Mouse (Mus musculus) intestine, embryonic 16.5 days (tissue): ENCODE results near the gene Olfr1218. TPM values are rescaled to one million over a fixed set of nuclear protein-coding genes. Genes with fewer than 3 reads are reported as not detected.
"Not testable (repeated sequence)": the region's sequence is repeated elsewhere in the genome, so short reads cannot be mapped to it uniquely, and the experiment has no call there.

Experiments
- ATAC-seq: fragments of 200-750 bp; cut with Nextera tagmentation; 2 replicates; pipeline ENCODE4 v1.8.0; 2017; ENCODE audit warnings: moderate TSS enrichment, moderate library complexity
- H3K27ac ChIP-seq: fragments of 300-500 bp; sonication (generic); 2 replicates; pipeline ENCODE4 v1.5.1; 2014; ENCODE audit warnings: mild to moderate bottlenecking, low read length
- H3K27me3 ChIP-seq: fragments of 300-500 bp; sonication (generic); replicated peaks from 2 replicates; pipeline ENCODE4 v1.6.1; 2014; ENCODE audit warnings: low read length, control low read depth, mixed read lengths; ENCODE audit not compliant: control insufficient read depth, insufficient read depth
- H3K36me3 ChIP-seq: fragments of 300-500 bp; sonication (generic); 2 replicates; pipeline ENCODE4 v1.6.1; 2014; ENCODE audit warnings: low read length, control low read depth; ENCODE audit not compliant: control insufficient read depth, insufficient read depth
- H3K4me1 ChIP-seq: fragments of 300-500 bp; sonication (generic); 2 replicates; pipeline ENCODE4 v1.6.1; 2014; ENCODE audit warnings: low read length, control low read depth, mixed read lengths; ENCODE audit not compliant: control insufficient read depth, insufficient read depth
- H3K4me2 ChIP-seq: fragments of 300-500 bp; sonication (generic); 2 replicates; pipeline ENCODE4 v1.6.1; 2014; ENCODE audit warnings: low read depth, low read length, control low read depth
- H3K4me3 ChIP-seq: fragments of 300-500 bp; sonication (generic); 2 replicates; pipeline ENCODE4 v1.5.1; 2014; ENCODE audit warnings: mild to moderate bottlenecking, low read length
- H3K9ac ChIP-seq: fragments of 300-500 bp; sonication (generic); 2 replicates; pipeline ENCODE4 v1.6.1; 2014; ENCODE audit warnings: low read depth, low read length
- H3K9me3 ChIP-seq: fragments of 300-500 bp; sonication (generic); 2 replicates; pipeline ENCODE4 v1.6.1; 2016; ENCODE audit warnings: low read length, control low read depth; ENCODE audit not compliant: control insufficient read depth
- WGBS: fragments of 180-500 bp; shearing (Covaris S2); extraction: QIAGEN DNeasy Blood & Tissue Kit; methylation state at CpG from one replicate; pipeline ENCODE4 v1.1.7; 2014; 5-methylcytosine and 5-hydroxymethylcytosine counted together
- polyA plus RNA-seq: library from polyadenylated mRNA; unstranded; fragments of >200 nt; fragmentation: Nextera tagmentation; extraction: Ambion mirVana; gene quantifications from 2 replicates; pipeline ENCODE4 v1.2.1, GENCODE M21; 2015

Olfr1218 gene
- polyA plus RNA-seq = not detected in 2 replicates

GRCm38 (mm10) chr2:89061087-89061486 lies at the start of gene Olfr1218:
TSS of gene Olfr1218 (minus strand) at chr2:89061187.
- Histone ChIP-seq H3K36me3 (no peaks in the 10 kb centered on the region), H3K27ac (no peak within 1 kb of the TSS), H3K9me3 (no peaks in the 10 kb centered on the region), H3K9ac (no peak within 1 kb of the TSS), H3K4me1 (no peaks in the 10 kb centered on the region), H3K4me3 (no peak within 1 kb of the TSS), H3K4me2 (no peak within 1 kb of the TSS), H3K27me3 (no peaks in the 10 kb centered on the region)
- ATAC-seq = no peak

- WGBS = 67% methylated on average over 3 of the region's 3 CpGs
- no peak within 1 kb of the TSS for H3K4me2 ChIP-seq
Observed at GRCm38 (mm10) chr2:89106735-89107134, 45.7 kb upstream of the Olfr1218 start, which contains the start of gene Olfr1220. TSS of gene Olfr1220 (minus strand) at chr2:89106835.

GRCm38 (mm10) chr2:89105651-89106050 lies 44.7 kb upstream of the Olfr1218 start:
- ATAC-seq = no peak

More at GRCm38 (mm10) chr2:89106735-89107134, 45.7 kb upstream of the Olfr1218 start, which contains the start of gene Olfr1220:
- Histone ChIP-seq H3K36me3 (no peaks in the 10 kb centered on the region), H3K9me3 (no peaks in the 10 kb centered on the region), H3K4me3 (no peak within 1 kb of the TSS), H3K4me1 (no peaks in the 10 kb centered on the region), H3K9ac (no peak within 1 kb of the TSS), H3K27me3 (no peaks in the 10 kb centered on the region), H3K27ac (no peak within 1 kb of the TSS)
- ATAC-seq = no peak

GRCm38 (mm10) chr2:89093848-89094247 lies 32.9 kb upstream of the Olfr1218 start:
- Histone ChIP-seq H3K4me1 (no peaks in the 10 kb centered on the region), H3K4me3 (no peak overlapping the region), H3K27ac (no peak overlapping the region), H3K4me2 (no peak overlapping the region), H3K27me3 (no peaks in the 10 kb centered on the region), H3K36me3 (no peaks in the 10 kb centered on the region), H3K9ac (no peak overlapping the region), H3K9me3 (no peaks in the 10 kb centered on the region)
- WGBS = 97% methylated on average over 1 of the region's 1 CpGs
- ATAC-seq = no peak

More at GRCm38 (mm10) chr2:89105651-89106050, 44.7 kb upstream of the Olfr1218 start:
- Histone ChIP-seq H3K27me3 (no peaks in the 10 kb centered on the region), H3K4me3 (no peak overlapping the region), H3K27ac (no peak overlapping the region), H3K9ac (no peak overlapping the region), H3K9me3 (no peaks in the 10 kb centered on the region), H3K36me3 (no peaks in the 10 kb centered on the region), H3K4me1 (no peaks in the 10 kb centered on the region), H3K4me2 (no peak overlapping the region)

- no peaks in the 10 kb centered on the region for H3K4me1 ChIP-seq
- H3K27ac ChIP-seq = no peak within 1 kb of the TSS
- H3K36me3 ChIP-seq = no peaks in the 10 kb centered on the region
- H3K9ac ChIP-seq = no peak within 1 kb of the TSS
- H3K4me3 ChIP-seq = no peak within 1 kb of the TSS
- no peak within 1 kb of the TSS for H3K4me2 ChIP-seq
- 71% methylated on average over 1 of the region's 1 CpGs for WGBS
- no peaks in the 10 kb centered on the region for H3K9me3 ChIP-seq
- no peaks in the 10 kb centered on the region for H3K27me3 ChIP-seq
- ATAC-seq = no peak
Observed at GRCm38 (mm10) chr2:89083413-89083812, 22.4 kb upstream of the Olfr1218 start, which contains the start of gene Olfr1219. TSS of gene Olfr1219 (minus strand) at chr2:89083513.

GRCm38 (mm10) chr2:89081487-89081886 lies 20.5 kb upstream of the Olfr1218 start:
- ATAC-seq = no peak
- Histone ChIP-seq H3K4me2 (no peak overlapping the region), H3K4me1 (no peaks in the 10 kb centered on the region), H3K27ac (no peak overlapping the region), H3K4me3 (no peak overlapping the region), H3K27me3 (no peaks in the 10 kb centered on the region), H3K36me3 (no peaks in the 10 kb centered on the region), H3K9me3 (no peaks in the 10 kb centered on the region), H3K9ac (no peak overlapping the region)

GRCm38 (mm10) chr2:89031965-89032364 lies 29.0 kb downstream of the Olfr1218 start, which contains the start of gene Olfr1217:
TSS of gene Olfr1217 (minus strand) at chr2:89032065.
- Histone ChIP-seq H3K4me1 (no peaks in the 10 kb centered on the region), H3K36me3 (no peaks in the 10 kb centered on the region), H3K9ac (no peak within 1 kb of the TSS), H3K9me3 (no peaks in the 10 kb centered on the region), H3K4me2 (no peak within 1 kb of the TSS), H3K27ac (no peak within 1 kb of the TSS), H3K4me3 (no peak within 1 kb of the TSS), H3K27me3 (no peaks in the 10 kb centered on the region)
- 65% methylated on average over 2 of the region's 2 CpGs for WGBS
- ATAC-seq = no peak

GRCm38 (mm10) chr2:89021436-89021835 lies 39.6 kb downstream of the Olfr1218 start:
- not testable (repeated sequence) for H3K27me3 ChIP-seq, H3K9me3 ChIP-seq, H3K9ac ChIP-seq, H3K4me1 ChIP-seq, H3K36me3 ChIP-seq, H3K4me2 ChIP-seq, ATAC-seq, H3K4me3 ChIP-seq, H3K27ac ChIP-seq
- WGBS = 70% methylated on average over 3 of the region's 3 CpGs

GRCm38 (mm10) chr2:89018240-89018639 lies 42.7 kb downstream of the Olfr1218 start, which contains the start of gene Olfr1216:
TSS of gene Olfr1216 (minus strand) at chr2:89018340.
- no peak within 1 kb of the TSS for H3K27ac ChIP-seq
- no peak for ATAC-seq
- H3K27me3 ChIP-seq = no peaks in the 10 kb centered on the region
- no peaks in the 10 kb centered on the region for H3K9me3 ChIP-seq
- no peak within 1 kb of the TSS for H3K4me2 ChIP-seq
- no peak within 1 kb of the TSS for H3K9ac ChIP-seq
- H3K4me1 ChIP-seq = no peaks in the 10 kb centered on the region
- no peaks in the 10 kb centered on the region for H3K36me3 ChIP-seq
- 73% methylated on average over 1 of the region's 1 CpGs for WGBS
- H3K4me3 ChIP-seq = no peak within 1 kb of the TSS

- no peaks in the 10 kb centered on the region for H3K27me3 ChIP-seq
- no peak for ATAC-seq
- no peak within 1 kb of the TSS for H3K9ac ChIP-seq
- 74% methylated on average over 2 of the region's 2 CpGs for WGBS
- H3K36me3 ChIP-seq = no peaks in the 10 kb centered on the region
- H3K4me2 ChIP-seq = no peak within 1 kb of the TSS
- no peaks in the 10 kb centered on the region for H3K9me3 ChIP-seq
- no peak within 1 kb of the TSS for H3K4me3 ChIP-seq
- no peak within 1 kb of the TSS for H3K27ac ChIP-seq
- H3K4me1 ChIP-seq = no peaks in the 10 kb centered on the region
Observed at GRCm38 (mm10) chr2:89006873-89007272, 54.1 kb downstream of the Olfr1218 start, which contains the start of gene Olfr1215. TSS of gene Olfr1215 (minus strand) at chr2:89006973.
